Mouse (Mus musculus): Measurements from ENCODE around the gene Rock2.
A peak's percentile ranks its signal among the peaks of the same experiment; 100 is the strongest.

Rock2 gene

GRCm38 (mm10) chr12:16894396-16895220 lies at the start of gene Rock2:
TSS of gene Rock2 (plus strand) at chr12:16894895.
- DNase-seq (ENCODE audit: low read depth) = peak; percentile 89

GRCm38 (mm10) chr12:16847204-16847792 lies 47.4 kb upstream of the Rock2 start:
- DNase-seq (ENCODE audit: low read depth) = no peak

- no peak for DNase-seq (ENCODE audit: low read depth)
Measured at GRCm38 (mm10) chr12:16848501-16848900, 46.2 kb upstream of the Rock2 start.

- DNase-seq (ENCODE audit: low read depth) = no peak
Measured at GRCm38 (mm10) chr12:16849821-16850220, 44.9 kb upstream of the Rock2 start.

GRCm38 (mm10) chr12:16850431-16851375 lies 44.0 kb upstream of the Rock2 start:
- no peak for DNase-seq (ENCODE audit: low read depth)

- no peak for DNase-seq (ENCODE audit: low read depth)
Measured at GRCm38 (mm10) chr12:16853431-16854165, 41.1 kb upstream of the Rock2 start.

- no peak for DNase-seq (ENCODE audit: low read depth)
Measured at GRCm38 (mm10) chr12:16855632-16856305, 38.9 kb upstream of the Rock2 start.

GRCm38 (mm10) chr12:16856306-16856679 lies 38.4 kb upstream of the Rock2 start:
- no peak for DNase-seq (ENCODE audit: low read depth)

- DNase-seq (ENCODE audit: low read depth) = no peak
Measured at GRCm38 (mm10) chr12:16858081-16858480, 36.6 kb upstream of the Rock2 start.

GRCm38 (mm10) chr12:16859781-16860180 lies 34.9 kb upstream of the Rock2 start:
- no peak for DNase-seq (ENCODE audit: low read depth)

GRCm38 (mm10) chr12:16860533-16860932 lies 34.2 kb upstream of the Rock2 start:
- no peak for DNase-seq (ENCODE audit: low read depth)

- no peak for DNase-seq (ENCODE audit: low read depth)
Measured at GRCm38 (mm10) chr12:16860961-16861360, 33.7 kb upstream of the Rock2 start.

- no peak for DNase-seq (ENCODE audit: low read depth)
Measured at GRCm38 (mm10) chr12:16864477-16864876, 30.2 kb upstream of the Rock2 start.

- DNase-seq (ENCODE audit: low read depth) = no peak
Measured at GRCm38 (mm10) chr12:16865871-16866270, 28.8 kb upstream of the Rock2 start.

GRCm38 (mm10) chr12:16866460-16866859 lies 28.2 kb upstream of the Rock2 start:
- no peak for DNase-seq (ENCODE audit: low read depth)

- DNase-seq (ENCODE audit: low read depth) = no peak
Measured at GRCm38 (mm10) chr12:16867306-16867705, 27.4 kb upstream of the Rock2 start.

GRCm38 (mm10) chr12:16868618-16869017 lies 26.1 kb upstream of the Rock2 start:
- DNase-seq (ENCODE audit: low read depth) = no peak

GRCm38 (mm10) chr12:16869091-16869778 lies 25.5 kb upstream of the Rock2 start:
- DNase-seq (ENCODE audit: low read depth) = no peak

- DNase-seq (ENCODE audit: low read depth) = no peak
Measured at GRCm38 (mm10) chr12:16869870-16870404, 24.8 kb upstream of the Rock2 start.

- DNase-seq (ENCODE audit: low read depth) = no peak
Measured at GRCm38 (mm10) chr12:16870405-16871068, 24.2 kb upstream of the Rock2 start.
